Mouse (Mus musculus) forebrain, embryonic 11.5 days (tissue): ENCODE measurements at regions not wholly inside any gene's neighbourhood (a gene's known extent, or its start where the extent isn't known, plus 50 kb on each side); places are given as distances from the start of the nearest gene placed in this dataset.
"Not testable (repeated sequence)": the region's sequence is repeated elsewhere in the genome, so short reads cannot be mapped to it uniquely, and the experiment has no call there.

Experiments
- ATAC-seq: fragments of 200-750 bp; cut with Nextera tagmentation; replicated peaks from 2 replicates; pipeline ENCODE4 v1.8.0; 2017; ENCODE audit warnings: moderate TSS enrichment; ENCODE audit not compliant: low FRiP score
- DNase-seq: peaks from one replicate; pipeline ENCODE4 v3.0.0-alpha.2; 2017; ENCODE audit warnings: low spot score
- H3K27ac ChIP-seq: fragments of 300-500 bp; sonication (generic); 2 replicates; pipeline ENCODE4 v1.5.1; 2014; ENCODE audit warnings: low read depth, low read length
- H3K27me3 ChIP-seq: fragments of 300-500 bp; sonication (generic); 2 replicates; pipeline ENCODE4 v1.6.1; 2014; ENCODE audit warnings: mild to moderate bottlenecking, low read length, mixed read lengths; ENCODE audit not compliant: control insufficient read depth, insufficient read depth
- H3K36me3 ChIP-seq: fragments of 300-500 bp; sonication (generic); 2 replicates; pipeline ENCODE4 v1.6.1; 2014; ENCODE audit warnings: mild to moderate bottlenecking, low read length, moderate library complexity, mixed read lengths; ENCODE audit not compliant: control insufficient read depth, insufficient read depth
- H3K4me1 ChIP-seq: fragments of 300-500 bp; sonication (generic); replicated peaks from 2 replicates; pipeline ENCODE4 v1.6.1; 2014; ENCODE audit warnings: low read length, mixed read lengths; ENCODE audit not compliant: control insufficient read depth, insufficient read depth
- H3K4me2 ChIP-seq: fragments of 300-500 bp; sonication (generic); 2 replicates; pipeline ENCODE4 v1.6.1; 2014; ENCODE audit warnings: low read depth, mild to moderate bottlenecking, low read length, moderate library complexity, mixed read lengths; ENCODE audit not compliant: severe bottlenecking
- H3K4me3 ChIP-seq: fragments of 300-500 bp; sonication (generic); 2 replicates; pipeline ENCODE4 v1.5.1; 2014; ENCODE audit warnings: low read depth, low read length
- H3K9ac ChIP-seq: fragments of 300-500 bp; sonication (generic); 2 replicates; pipeline ENCODE4 v1.6.1; 2014; ENCODE audit warnings: low read length
- H3K9me3 ChIP-seq: fragments of 300-500 bp; sonication (generic); 2 replicates; pipeline ENCODE4 v1.6.1; 2016; ENCODE audit warnings: low read length, mixed read lengths; ENCODE audit not compliant: control insufficient read depth
- WGBS: fragments of 180-500 bp; shearing (Covaris S2); extraction: QIAGEN DNeasy Blood & Tissue Kit; methylation state at CpG from one replicate; pipeline ENCODE4 v1.1.7; 2014; 5-methylcytosine and 5-hydroxymethylcytosine counted together

- Histone ChIP-seq H3K27me3 (no peaks in the 10 kb centered on the region), H3K4me1 (no peaks in the 10 kb centered on the region), H3K4me2 (no peak overlapping the region), H3K36me3 (no peaks in the 10 kb centered on the region), H3K9ac (no peak overlapping the region), H3K4me3 (no peak overlapping the region), H3K27ac (no peak overlapping the region), H3K9me3 (no peaks in the 10 kb centered on the region)
- ATAC-seq (no peak), DNase-seq (no peak)
- WGBS = 82% methylated on average over 2 of the region's 2 CpGs
Measured at GRCm38 (mm10) chr8:39426770-39427169, 1248.1 kb upstream of the Adam24 start.

GRCm38 (mm10) chr8:39427402-39427801, 1247.5 kb upstream of the Adam24 start:
- DNase-seq = no peak
- Histone ChIP-seq H3K4me3 (no peak overlapping the region), H3K27me3 (no peaks in the 10 kb centered on the region), H3K27ac (no peak overlapping the region), H3K4me2 (no peak overlapping the region), H3K9me3 (no peaks in the 10 kb centered on the region), H3K36me3 (no peaks in the 10 kb centered on the region), H3K4me1 (no peaks in the 10 kb centered on the region), H3K9ac (no peak overlapping the region)
- no peak for ATAC-seq
- WGBS = 88% methylated on average over 2 of the region's 2 CpGs

GRCm38 (mm10) chr8:39440550-39441333, 1234.1 kb upstream of the Adam24 start:
- no peaks in the 10 kb centered on the region for H3K9me3 ChIP-seq
- no peak for DNase-seq
- no peaks in the 10 kb centered on the region for H3K36me3 ChIP-seq
- ATAC-seq = peak; percentile 95
- H3K27me3 ChIP-seq = no peaks in the 10 kb centered on the region
- no peak overlapping the region for H3K9ac ChIP-seq
- H3K4me2 ChIP-seq = no peak overlapping the region
- 0 out of 2 replicates have a peak overlapping the region, but pooled peaks have one; percentile 34 for H3K27ac ChIP-seq
- 59% methylated on average over 8 of the region's 8 CpGs for WGBS
- no peak overlapping the region for H3K4me3 ChIP-seq
- H3K4me1 ChIP-seq = no peaks in the 10 kb centered on the region

DNA sequence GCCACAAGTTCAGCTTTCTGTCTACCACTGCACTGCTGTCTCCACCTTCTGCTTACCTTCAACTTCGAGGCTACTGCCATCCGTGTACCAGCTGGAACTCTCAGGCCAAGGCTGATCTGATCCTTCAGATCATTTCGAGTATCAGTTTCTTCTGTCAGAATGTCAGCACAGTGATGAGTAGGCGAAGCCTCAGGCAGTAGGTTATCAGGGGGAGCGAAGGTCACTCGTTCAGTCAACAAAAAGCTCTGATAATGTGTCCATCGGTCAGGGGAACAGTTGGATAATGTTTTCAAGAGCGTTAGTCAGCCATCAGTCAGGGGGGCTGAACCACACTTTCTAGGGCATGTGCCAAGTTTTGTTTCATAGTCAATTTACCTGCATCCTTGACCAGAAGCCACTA, 1183.7 kb upstream of the Adam24 start:
- not testable (repeated sequence) for H3K36me3 ChIP-seq, H3K9ac ChIP-seq, H3K9me3 ChIP-seq, DNase-seq, H3K4me1 ChIP-seq, H3K27me3 ChIP-seq, ATAC-seq, H3K4me2 ChIP-seq, H3K4me3 ChIP-seq, H3K27ac ChIP-seq
- WGBS = 90% methylated on average over 8 of the region's 8 CpGs

- H3K27me3 ChIP-seq = no peaks in the 10 kb centered on the region
- DNase-seq (no peak), ATAC-seq (no peak)
- no peak overlapping the region for H3K27ac ChIP-seq
- H3K9me3 ChIP-seq = no peaks in the 10 kb centered on the region
- H3K4me1 ChIP-seq = no peaks in the 10 kb centered on the region
- no peak overlapping the region for H3K9ac ChIP-seq
- H3K4me3 ChIP-seq = no peak overlapping the region
- no peak overlapping the region for H3K4me2 ChIP-seq
- no peaks in the 10 kb centered on the region for H3K36me3 ChIP-seq
Measured at GRCm38 (mm10) chr8:39500419-39500818, 1174.5 kb upstream of the Adam24 start.

GRCm38 (mm10) chr8:39504261-39504660, 1170.6 kb upstream of the Adam24 start:
- Histone ChIP-seq H3K9me3 (no peaks in the 10 kb centered on the region), H3K4me2 (no peak overlapping the region), H3K36me3 (no peaks in the 10 kb centered on the region), H3K9ac (no peak overlapping the region), H3K27me3 (no peaks in the 10 kb centered on the region), H3K4me3 (no peak overlapping the region), H3K4me1 (no peaks in the 10 kb centered on the region), H3K27ac (no peak overlapping the region)
- ATAC-seq = no peak
- WGBS = 91% methylated on average over 5 of the region's 5 CpGs
- DNase-seq = no peak

GRCm38 (mm10) chr8:39512967-39513366, 1161.9 kb upstream of the Adam24 start:
- Histone ChIP-seq H3K4me3 (no peak overlapping the region), H3K27ac (no peak overlapping the region), H3K27me3 (no peaks in the 10 kb centered on the region), H3K4me2 (no peak overlapping the region), H3K36me3 (no peaks in the 10 kb centered on the region), H3K9ac (no peak overlapping the region), H3K9me3 (no peaks in the 10 kb centered on the region), H3K4me1 (no peaks in the 10 kb centered on the region)
- 61% methylated on average over 1 of the region's 1 CpGs for WGBS
- no peak for ATAC-seq
- no peak for DNase-seq
